In the genomic region with DNA sequence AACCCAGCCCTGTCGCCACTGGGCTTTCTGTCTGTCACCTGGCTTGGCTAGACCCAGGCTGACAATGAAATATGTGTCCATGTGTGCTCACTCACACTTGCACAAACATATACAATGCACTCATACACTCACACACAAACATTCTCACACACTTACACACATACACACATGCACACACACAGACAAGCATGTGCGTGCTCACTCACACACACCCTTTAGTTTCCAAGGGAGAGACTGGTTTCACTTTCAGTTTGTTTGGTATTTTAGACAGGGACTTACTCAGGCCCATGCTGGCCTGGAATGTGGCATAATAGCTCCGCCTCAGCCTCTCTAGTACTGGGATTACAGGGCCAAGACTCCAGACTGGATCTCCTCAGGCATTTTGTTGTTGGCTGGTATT, we compare ENCODE assay signal across 9 mouse cellular contexts.
DNase-seq lines count a peak whose midpoint lies in the region; ATAC-seq lines count a peak whose summit lies in the region.
"Had no signal": no experiment of that assay in that cellular context is flagged by ENCODE, and none has a peak within 500 bp of the region (broad histone marks: within the 10 kb centered on the region; RNA-seq: fewer than 3 reads in every experiment).

No protein-coding gene starts in this region.

- peak; percentile 72 for DNase-seq in 3T3-L1 (ENCODE audit: low read depth, low spot score)
- peak; percentile 62 for DNase-seq in NIH3T3 (ENCODE audit: low read depth)
- DNase-seq in heart, embryonic 10.5 days (ENCODE audit: low spot score): no peak
- DNase-seq in neural tube, embryonic 10.5 days (ENCODE audit: extremely low spot score, low spot score): no peak
- no peak for DNase-seq in frontal cortex, postnatal 14 days (ENCODE audit: low spot score in 2 of 2)
- DNase-seq in layer of hippocampus, adult 9-11 months: no peak

- WGBS in heart, embryonic 10.5 days: 49% methylated on average over 3 of the region's 3 CpGs
- whole genome bisulfite sequencing in liver, embryonic 15.5 days (ENCODE audit: insufficient replicate concordance): 41% methylated on average over 3 of the region's 3 CpGs

- ATAC-seq in liver, embryonic 15.5 days (ENCODE audit: insufficient read depth): no peak
- ATAC-seq: forebrain, embryonic 13.5 days had no signal

- no peaks in the 10 kb centered on the region for H3K9me3 ChIP-seq in heart, embryonic 10.5 days
- H3K9me3 ChIP-seq in liver, embryonic 15.5 days (replicated peaks): no peaks in the 10 kb centered on the region
- H3K9me3 ChIP-seq: forebrain, embryonic 13.5 days; limb, embryonic 12.5 days had no signal

- H3K4me1 ChIP-seq in heart, embryonic 10.5 days: 0 out of 2 replicates have a peak, but pooled peaks cover 11% of the 10 kb centered on the region
- no peaks in the 10 kb centered on the region; the same call in 1 of the 2 replicates for H3K4me1 ChIP-seq in liver, embryonic 15.5 days (replicated peaks)
- H3K4me1 ChIP-seq: forebrain, embryonic 13.5 days had no signal

- H3K36me3 ChIP-seq in heart, embryonic 10.5 days: 0 out of 2 replicates have a peak, but pooled peaks cover 4% of the 10 kb centered on the region
- no peaks in the 10 kb centered on the region for H3K36me3 ChIP-seq in liver, embryonic 15.5 days (replicated peaks)
- H3K36me3 ChIP-seq: limb, embryonic 12.5 days had no signal

- no peak overlapping the region for H3K9ac ChIP-seq in liver, embryonic 15.5 days
- H3K9ac ChIP-seq: forebrain, embryonic 13.5 days; limb, embryonic 12.5 days had no signal

- H3K4me3 ChIP-seq in heart, embryonic 10.5 days: peak overlapping the region; percentile 12; the same call in 1 of the 2 replicates
- no peak overlapping the region for H3K4me3 ChIP-seq in liver, embryonic 15.5 days (replicated peaks)
- H3K4me3 ChIP-seq: forebrain, embryonic 13.5 days; limb, embryonic 12.5 days had no signal

- H3K27ac ChIP-seq in heart, embryonic 10.5 days: no peak overlapping the region; the same call in 1 of the 2 replicates
- H3K27ac ChIP-seq in liver, embryonic 15.5 days (replicated peaks): no peak overlapping the region
- H3K27ac ChIP-seq: forebrain, embryonic 13.5 days; limb, embryonic 12.5 days had no signal

- no peaks in the 10 kb centered on the region for H3K27me3 ChIP-seq in heart, embryonic 10.5 days (ENCODE audit: insufficient read depth, poor library complexity, severe bottlenecking)
- H3K27me3 ChIP-seq in liver, embryonic 15.5 days: no peaks in the 10 kb centered on the region
- H3K27me3 ChIP-seq: forebrain, embryonic 13.5 days; limb, embryonic 12.5 days had no signal

- H3K4me2 ChIP-seq in liver, embryonic 15.5 days: peak overlapping the region; percentile 36
- H3K4me2 ChIP-seq: forebrain, embryonic 13.5 days; limb, embryonic 12.5 days had no signal

Comparison
In these comparisons a context has a peak if more than half of its experiments do, and no peak if none do; other contexts are left out.
1. DNase-seq: peak in 3T3-L1 (single experiment) and NIH3T3 (single experiment); none in heart, embryonic 10.5 days (single experiment), neural tube, embryonic 10.5 days (single experiment), frontal cortex, postnatal 14 days (0 of 2) and layer of hippocampus, adult 9-11 months (single experiment).